Mouse (Mus musculus) liver, adult 2 months (tissue): ENCODE results near the gene Mxra7. TPM values are rescaled to one million over a fixed set of nuclear protein-coding genes. Genes with fewer than 3 reads are reported as not detected.
"Not testable (repeated sequence)": the region's sequence is repeated elsewhere in the genome, so short reads cannot be mapped to it uniquely, and the experiment has no call there.

Source experiments
- DNase-seq: peaks from one replicate; pipeline ENCODE4 v3.0.0-alpha.2; 2011; ENCODE audit warnings: low read depth, low spot score; ENCODE audit errors: extremely low read depth
- H3K27ac ChIP-seq: fragments of 200-500 bp; replicated peaks from 2 replicates; pipeline ENCODE4 v1.5.1; 2012; ENCODE audit warnings: low read depth, mild to moderate bottlenecking, control low read depth, inconsistent platforms, low read length; ENCODE audit not compliant: insufficient read depth
- H3K27me3 ChIP-seq: fragments of 200-500 bp; 2 replicates; pipeline ENCODE4 v1.6.1; 2012; ENCODE audit warnings: mild to moderate bottlenecking, moderate library complexity, low read length, inconsistent platforms; ENCODE audit not compliant: control insufficient read depth, insufficient read depth
- H3K36me3 ChIP-seq: fragments of 200-500 bp; 2 replicates; pipeline ENCODE4 v1.6.1; 2012; ENCODE audit warnings: low read length, inconsistent platforms; ENCODE audit not compliant: control insufficient read depth, insufficient read depth
- H3K4me1 ChIP-seq: fragments of 200-500 bp; 2 replicates; pipeline ENCODE4 v1.6.1; 2011; ENCODE audit warnings: low read length; ENCODE audit not compliant: control insufficient read depth, insufficient read depth
- H3K4me3 ChIP-seq: fragments of 200-500 bp; 2 replicates; pipeline ENCODE4 v1.5.1; 2011; ENCODE audit warnings: low read depth, mild to moderate bottlenecking, control low read depth, low read length, moderate library complexity; ENCODE audit not compliant: insufficient read depth
- H3K79me2 ChIP-seq: fragments of 200-500 bp; 2 replicates; pipeline ENCODE4 v1.6.1; 2012; ENCODE audit warnings: inconsistent platforms, mild to moderate bottlenecking, low read length, moderate library complexity; ENCODE audit not compliant: control insufficient read depth, insufficient read depth
- H3K9ac ChIP-seq: fragments of 200-500 bp; 2 replicates; pipeline ENCODE4 v1.6.1; 2012; ENCODE audit warnings: low read depth, mild to moderate bottlenecking, control low read depth, inconsistent platforms, low read length
- CTCF ChIP-seq: fragments of 200-500 bp; IDR thresholded peaks from 2 replicates; pipeline ENCODE4 v1.5.1; 2011; ENCODE audit warnings: low read depth, low read length, control low read depth
- POLR2A ChIP-seq: fragments of 200-500 bp; IDR thresholded peaks from 2 replicates; pipeline ENCODE4 v1.6.1; 2011; ENCODE audit warnings: low read length, control low read depth; ENCODE audit not compliant: insufficient read depth; ENCODE audit errors: extremely low read depth
- WGBS: fragments of 180-500 bp; shearing (Covaris S2); methylation state at CpG from one replicate; pipeline ENCODE4 v1.1.7; 2018; 5-methylcytosine and 5-hydroxymethylcytosine counted together
- polyA plus RNA-seq: library from polyadenylated mRNA; depleted of rRNA; stranded (reverse); fragments of >200 nt; gene quantifications from 2 replicates; pipeline ENCODE4 v1.2.3, GENCODE M21; 2012
- total RNA-seq: library from RNA; depleted of rRNA; stranded (reverse); fragments of >200 nt; gene quantifications from 2 replicates; pipeline ENCODE4 v1.2.3, GENCODE M21; 2014

The Mxra7 gene
- total and polyA plus RNA-seq, 2 experiments = 1.4 to 3.4 TPM

DNA sequence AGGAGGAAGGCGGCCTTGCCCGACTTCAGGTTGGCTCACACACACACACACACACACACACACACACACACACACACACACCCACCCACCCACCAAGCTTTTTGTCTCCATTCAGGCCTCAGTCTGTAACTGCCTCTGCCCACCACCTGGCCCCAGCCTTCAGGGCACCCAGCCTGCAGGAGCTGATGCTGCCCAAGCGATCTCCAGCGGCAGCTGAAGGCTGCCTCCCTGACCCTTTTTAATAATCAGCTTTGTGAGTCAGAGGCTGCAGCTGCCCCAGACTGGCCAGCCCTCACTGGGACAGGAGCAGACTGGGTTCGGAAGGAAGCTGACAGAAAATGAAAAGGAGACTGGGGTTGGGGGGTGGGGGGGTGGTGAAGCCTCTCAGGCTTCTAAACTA lies 2.6 kb downstream of the Mxra7 start:
- no peak overlapping the region for H3K9ac ChIP-seq
- DNase-seq = no peak

DNA sequence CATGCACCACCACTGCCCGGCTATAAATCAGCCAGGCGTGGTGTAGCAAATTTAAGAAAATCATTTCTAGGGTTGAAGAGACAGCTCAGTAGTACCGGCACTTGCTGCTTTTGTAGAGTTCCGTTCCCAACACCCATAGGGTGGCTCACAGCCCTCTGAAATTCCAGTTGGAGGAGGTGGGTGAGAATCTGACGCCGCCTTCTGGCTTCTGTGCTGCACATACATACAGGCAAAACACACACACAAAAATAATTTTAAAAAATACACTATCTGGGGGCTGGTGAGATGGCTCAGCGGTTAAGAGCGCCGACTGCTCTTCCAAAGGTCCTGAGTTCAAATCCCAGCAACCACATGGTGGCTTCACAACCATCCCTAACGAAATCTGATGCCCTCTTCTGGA lies 4.0 kb downstream of the Mxra7 start:
- not testable (repeated sequence) for H3K27me3 ChIP-seq, H3K4me1 ChIP-seq, H3K4me3 ChIP-seq, H3K79me2 ChIP-seq, H3K27ac ChIP-seq, H3K36me3 ChIP-seq, H3K9ac ChIP-seq, DNase-seq
- 97% methylated on average over 10 of the region's 10 CpGs for WGBS

More for the DNA sequence above, 2.6 kb downstream of the Mxra7 start:
- no peak overlapping the region for H3K4me3 ChIP-seq
- no peak overlapping the region for H3K27ac ChIP-seq
- 83% methylated on average over 4 of the region's 5 CpGs for WGBS
- no peaks in the 10 kb centered on the region; the same call in 1 of the 2 replicates for H3K4me1 ChIP-seq
- no peaks in the 10 kb centered on the region for H3K36me3 ChIP-seq
- TF ChIP-seq CTCF = no peak
- TF ChIP-seq POLR2A = no peak
- no peaks in the 10 kb centered on the region for H3K79me2 ChIP-seq
- no peaks in the 10 kb centered on the region for H3K27me3 ChIP-seq

DNA sequence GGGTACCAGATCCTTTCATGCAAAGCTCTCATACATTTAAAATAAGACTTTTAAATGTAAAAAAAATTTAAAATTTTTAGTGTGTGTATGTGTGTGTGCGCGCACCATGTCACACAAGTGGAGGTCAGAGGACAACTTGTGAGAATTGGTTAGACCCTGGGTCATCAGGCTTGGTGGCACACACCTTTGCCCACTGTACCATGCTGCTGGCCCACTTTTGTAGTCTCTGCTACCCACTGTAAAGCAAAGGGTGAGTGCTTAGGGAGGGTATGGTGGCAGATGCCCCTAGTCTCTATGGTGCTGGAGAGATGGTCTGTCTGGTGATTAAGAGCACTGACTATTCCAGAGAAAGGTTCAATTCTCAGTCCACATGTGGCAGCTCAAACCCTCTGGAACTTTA lies 4.6 kb downstream of the Mxra7 start:
- Histone ChIP-seq H3K9ac (no peak overlapping the region), H3K4me3 (no peak overlapping the region), H3K36me3 (no peaks in the 10 kb centered on the region), H3K4me1 (no peaks in the 10 kb centered on the region; the same call in 1 of the 2 replicates), H3K27me3 (no peaks in the 10 kb centered on the region), H3K27ac (no peak overlapping the region), H3K79me2 (no peaks in the 10 kb centered on the region)
- 99% methylated on average over 2 of the region's 2 CpGs for WGBS
- TF ChIP-seq POLR2A (no peak), CTCF (no peak)
- DNase-seq = no peak

DNA sequence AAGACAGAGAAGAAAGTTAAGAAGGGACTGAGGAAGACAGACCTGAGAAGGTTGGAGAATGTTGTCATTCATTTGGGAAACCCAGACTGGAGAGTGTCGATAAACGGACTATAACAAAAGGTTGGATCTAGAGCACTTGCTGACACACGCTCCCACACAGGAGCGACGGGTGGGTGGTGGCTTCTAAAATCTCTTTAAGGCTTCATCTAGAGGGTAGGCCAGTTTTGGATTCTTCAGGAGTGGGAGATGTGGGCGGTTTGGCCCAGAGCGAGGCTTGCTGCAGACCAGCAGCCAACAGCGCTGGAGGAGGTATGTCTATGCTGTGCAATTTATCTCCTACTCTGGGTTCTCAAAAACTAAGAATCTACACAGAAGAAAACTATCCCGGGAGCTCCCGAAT lies 5.2 kb downstream of the Mxra7 start:
- no peak for DNase-seq
- Histone ChIP-seq H3K36me3 (no peaks in the 10 kb centered on the region), H3K4me1 (no peaks in the 10 kb centered on the region), H3K27me3 (no peaks in the 10 kb centered on the region), H3K9ac (no peak overlapping the region), H3K79me2 (no peaks in the 10 kb centered on the region), H3K27ac (no peak overlapping the region), H3K4me3 (no peak overlapping the region)
- TF ChIP-seq CTCF = no peak
- no peak for TF ChIP-seq POLR2A
- 94% methylated on average over 10 of the region's 10 CpGs for WGBS

DNA sequence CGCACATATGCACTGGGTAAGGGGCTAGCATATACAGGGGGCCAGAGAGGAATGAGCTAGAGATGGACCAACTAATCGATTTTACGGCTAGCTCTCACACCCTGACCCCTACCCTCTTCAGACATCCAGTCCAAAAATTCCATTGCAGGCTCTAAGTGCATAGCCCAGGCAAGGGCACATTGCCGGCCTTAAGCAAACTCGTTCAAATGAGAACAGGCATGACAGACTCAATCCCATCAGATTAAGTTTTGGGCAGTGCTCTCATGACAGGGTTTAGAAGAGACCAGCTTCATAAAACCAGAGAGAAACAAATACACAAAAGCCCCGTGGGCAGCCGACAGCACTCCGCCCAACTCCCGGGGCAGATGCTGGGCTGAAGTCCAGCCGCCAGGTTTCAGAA lies 5.6 kb downstream of the Mxra7 start:
- 79% methylated on average over 10 of the region's 10 CpGs for WGBS
- no peak overlapping the region for H3K4me3 ChIP-seq
- no peaks in the 10 kb centered on the region for H3K36me3 ChIP-seq
- no peak overlapping the region for H3K27ac ChIP-seq
- H3K4me1 ChIP-seq = no peaks in the 10 kb centered on the region
- H3K79me2 ChIP-seq = no peaks in the 10 kb centered on the region
- DNase-seq = no peak
- no peaks in the 10 kb centered on the region for H3K27me3 ChIP-seq
- no peak for TF ChIP-seq POLR2A
- TF ChIP-seq CTCF = no peak
- no peak overlapping the region for H3K9ac ChIP-seq

DNA sequence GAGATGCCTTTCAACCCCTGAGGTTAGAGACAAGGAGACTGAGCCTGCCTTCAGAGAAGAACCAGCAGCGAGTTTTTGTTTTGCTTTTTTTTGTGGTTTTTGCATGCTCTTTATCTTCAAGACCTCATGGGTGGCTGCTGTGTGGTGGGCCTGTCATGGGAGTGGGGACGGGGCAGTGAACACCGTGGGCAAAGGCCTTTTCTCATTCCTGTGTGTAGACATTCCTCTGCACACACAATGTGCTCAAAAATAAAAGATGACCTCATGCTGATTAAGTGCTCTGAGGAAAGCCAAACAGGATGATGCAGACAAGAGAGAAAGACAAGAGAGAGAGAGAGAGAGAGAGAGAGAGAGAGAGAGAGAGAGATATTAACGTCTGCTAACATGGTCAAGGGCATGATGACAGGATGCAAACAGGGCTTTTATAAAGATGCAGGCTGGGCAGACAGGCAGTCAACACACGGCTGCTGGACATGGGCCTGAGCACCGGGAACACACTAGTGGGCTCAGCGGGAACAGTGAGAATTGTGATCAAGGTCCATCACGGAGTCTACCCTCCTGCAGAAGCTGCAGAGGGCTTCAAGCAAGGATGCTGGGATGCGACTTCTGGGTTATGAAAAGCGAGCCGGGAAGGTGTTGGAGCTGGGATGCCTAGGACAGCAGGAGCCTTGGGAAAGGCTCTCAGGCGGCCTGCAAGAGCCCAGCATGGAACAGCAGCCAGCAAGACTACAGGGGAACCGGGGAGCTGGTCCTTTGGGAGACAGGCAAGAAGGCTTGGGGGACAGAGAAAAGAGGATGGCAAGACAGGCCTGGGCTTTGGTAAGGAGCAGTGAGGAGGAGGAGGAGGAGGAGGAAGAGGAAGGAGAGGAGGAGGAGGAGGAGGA lies 6.5 kb downstream of the Mxra7 start:
- no peaks in the 10 kb centered on the region for H3K27me3 ChIP-seq
- H3K9ac ChIP-seq = no peak overlapping the region
- 73% methylated on average over 13 of the region's 13 CpGs for WGBS

More for the DNA sequence above, 6.5 kb downstream of the Mxra7 start:
- Histone ChIP-seq H3K4me1 (no peaks in the 10 kb centered on the region), H3K4me3 (no peak overlapping the region), H3K36me3 (no peaks in the 10 kb centered on the region), H3K79me2 (no peaks in the 10 kb centered on the region), H3K27ac (no peak overlapping the region)
- DNase-seq = no peak
- TF ChIP-seq POLR2A (no peak), CTCF (no peak)
